Mouse (Mus musculus) embryonic facial prominence, embryonic 14.5 days (tissue): ENCODE data around the gene Brat1. TPM values are rescaled to one million over a fixed set of nuclear protein-coding genes. Genes with fewer than 3 reads are reported as not detected.
"Not testable (repeated sequence)": the region's sequence is repeated elsewhere in the genome, so short reads cannot be mapped to it uniquely, and the experiment has no call there.

Source experiments
- ATAC-seq: fragments of 200-750 bp; cut with Nextera tagmentation; 2 replicates; pipeline ENCODE4 v1.8.0; 2017; ENCODE audit warnings: low read depth, moderate number of reproducible peaks, moderate TSS enrichment
- DNase-seq: peaks from one replicate; pipeline ENCODE4 v3.0.0-alpha.2; 2015; ENCODE audit warnings: low spot score
- H3K27ac ChIP-seq: fragments of 300-500 bp; sonication (generic); replicated peaks from 2 replicates; pipeline ENCODE4 v1.5.1; 2014; ENCODE audit warnings: low read depth, mild to moderate bottlenecking, low read length, moderate library complexity
- H3K27me3 ChIP-seq: fragments of 300-500 bp; sonication (generic); replicated peaks from 2 replicates; pipeline ENCODE4 v1.6.1; 2014; ENCODE audit warnings: low read length; ENCODE audit not compliant: control insufficient read depth, insufficient read depth
- H3K36me3 ChIP-seq: fragments of 300-500 bp; sonication (generic); 2 replicates; pipeline ENCODE4 v1.6.1; 2014; ENCODE audit warnings: low read length, mixed read lengths; ENCODE audit not compliant: control insufficient read depth, insufficient read depth
- H3K4me1 ChIP-seq: fragments of 300-500 bp; sonication (generic); 2 replicates; pipeline ENCODE4 v1.6.1; 2014; ENCODE audit warnings: antibody characterized with exemption, low read length; ENCODE audit not compliant: control insufficient read depth, insufficient read depth
- H3K4me2 ChIP-seq: fragments of 300-500 bp; sonication (generic); 2 replicates; pipeline ENCODE4 v1.6.1; 2014; ENCODE audit warnings: low read depth, mild to moderate bottlenecking, low read length, moderate library complexity, mixed read lengths
- H3K4me3 ChIP-seq: fragments of 300-500 bp; sonication (generic); 2 replicates; pipeline ENCODE4 v1.5.1; 2014; ENCODE audit warnings: low read depth, mild to moderate bottlenecking, low read length
- H3K9ac ChIP-seq: fragments of 300-500 bp; sonication (generic); 2 replicates; pipeline ENCODE4 v1.6.1; 2014; ENCODE audit warnings: low read depth, mild to moderate bottlenecking, low read length, moderate library complexity, mixed read lengths
- H3K9me3 ChIP-seq: fragments of 300-500 bp; sonication (generic); 2 replicates; pipeline ENCODE4 v1.6.1; 2016; ENCODE audit warnings: low read length; ENCODE audit not compliant: control insufficient read depth
- WGBS: fragments of 180-500 bp; shearing (Covaris S2); extraction: QIAGEN DNeasy Blood & Tissue Kit; methylation state at CpG from one replicate; pipeline ENCODE4 v1.1.7; 2014; 5-methylcytosine and 5-hydroxymethylcytosine counted together
- polyA plus RNA-seq: library from polyadenylated mRNA; unstranded; fragments of >200 nt; fragmentation: Nextera tagmentation; extraction: Ambion mirVana; gene quantifications from 2 replicates; pipeline ENCODE4 v1.2.1, GENCODE M21; 2014

Brat1 gene
- polyA plus RNA-seq, 1 experiment from 2014 or later, result 17.8 TPM

GRCm38 (mm10) chr5:140672115-140672514 is 32.7 kb upstream of the Brat1 start:
- Histone ChIP-seq H3K36me3 (peaks cover 56% of the 10 kb centered on the region), H3K27ac (no peak overlapping the region; the same call in 1 of the 2 replicates), H3K9me3 (peaks cover 7% of the 10 kb centered on the region), H3K9ac (no peak overlapping the region), H3K4me2 (no peak overlapping the region), H3K4me1 (no peaks in the 10 kb centered on the region), H3K4me3 (no peak overlapping the region), H3K27me3 (no peaks in the 10 kb centered on the region)
- DNase-seq, result no peak
- ATAC-seq, result no peak
- 89% methylated on average over 6 of the region's 6 CpGs for WGBS

- not testable (repeated sequence) for H3K4me2 ChIP-seq, H3K9me3 ChIP-seq, H3K4me1 ChIP-seq, H3K4me3 ChIP-seq, ATAC-seq, H3K9ac ChIP-seq, H3K27ac ChIP-seq, H3K27me3 ChIP-seq, DNase-seq
- 90% methylated on average over 6 of the region's 6 CpGs for WGBS
- H3K36me3 ChIP-seq, result peaks cover 61% of the 10 kb centered on the region
These were observed 32.2 kb upstream of the Brat1 start for GRCm38 (mm10) chr5:140672603-140673002.

- Histone ChIP-seq H3K4me1 (no peaks in the 10 kb centered on the region), H3K9ac (no peak overlapping the region), H3K4me3 (no peak overlapping the region), H3K27me3 (no peaks in the 10 kb centered on the region), H3K4me2 (no peak overlapping the region), H3K36me3 (peaks cover 57% of the 10 kb centered on the region), H3K9me3 (peaks cover 2% of the 10 kb centered on the region; the same call in 1 of the 2 replicates), H3K27ac (no peak overlapping the region)
- DNase-seq (no peak), ATAC-seq (no peak)
- WGBS, result 87% methylated on average over 17 of the region's 17 CpGs
These were observed 30.8 kb upstream of the Brat1 start for GRCm38 (mm10) chr5:140674036-140674435.

GRCm38 (mm10) chr5:140675079-140675478 is 29.7 kb upstream of the Brat1 start:
- Histone ChIP-seq H3K9me3 (no peaks in the 10 kb centered on the region), H3K4me2 (no peak overlapping the region), H3K4me3 (no peak overlapping the region), H3K36me3 (peaks cover 55% of the 10 kb centered on the region), H3K27me3 (no peaks in the 10 kb centered on the region), H3K9ac (no peak overlapping the region), H3K4me1 (no peaks in the 10 kb centered on the region), H3K27ac (no peak overlapping the region)
- ATAC-seq, result no peak
- WGBS, result 80% methylated on average over 11 of the region's 11 CpGs
- DNase-seq, result no peak

- Histone ChIP-seq H3K9me3 (no peaks in the 10 kb centered on the region), H3K4me1 (no peaks in the 10 kb centered on the region), H3K4me2 (no peak overlapping the region), H3K27ac (no peak overlapping the region), H3K27me3 (no peaks in the 10 kb centered on the region), H3K4me3 (no peak overlapping the region), H3K9ac (no peak overlapping the region), H3K36me3 (peaks cover 52% of the 10 kb centered on the region)
- DNase-seq (no peak), ATAC-seq (no peak)
- 85% methylated on average over 11 of the region's 11 CpGs for WGBS
These were observed 29.2 kb upstream of the Brat1 start for GRCm38 (mm10) chr5:140675640-140676039.

- Histone ChIP-seq H3K4me1 (no peaks in the 10 kb centered on the region), H3K27me3 (no peaks in the 10 kb centered on the region), H3K27ac (no peak overlapping the region), H3K9ac (no peak overlapping the region), H3K36me3 (peaks cover 52% of the 10 kb centered on the region), H3K4me3 (no peak overlapping the region), H3K9me3 (no peaks in the 10 kb centered on the region), H3K4me2 (no peak overlapping the region)
- DNase-seq (no peak), ATAC-seq (no peak)
- WGBS, result 88% methylated on average over 6 of the region's 6 CpGs
These were observed 27.7 kb upstream of the Brat1 start for GRCm38 (mm10) chr5:140677137-140677536.

- no peak overlapping the region for H3K27ac ChIP-seq
- H3K4me2 ChIP-seq, result no peak overlapping the region
- no peak for DNase-seq
- no peak overlapping the region for H3K9ac ChIP-seq
- no peaks in the 10 kb centered on the region for H3K27me3 ChIP-seq
- no peak overlapping the region for H3K4me3 ChIP-seq
- no peaks in the 10 kb centered on the region for H3K9me3 ChIP-seq
- H3K4me1 ChIP-seq, result no peaks in the 10 kb centered on the region
- WGBS, result 82% methylated on average over 6 of the region's 6 CpGs
- H3K36me3 ChIP-seq, result peaks cover 44% of the 10 kb centered on the region
- ATAC-seq, result no peak
These were observed 24.8 kb upstream of the Brat1 start for GRCm38 (mm10) chr5:140680051-140680450.

GRCm38 (mm10) chr5:140680950-140681349 is 23.9 kb upstream of the Brat1 start:
- Histone ChIP-seq H3K27me3 (no peaks in the 10 kb centered on the region), H3K4me1 (no peaks in the 10 kb centered on the region), H3K4me2 (no peak overlapping the region), H3K9me3 (no peaks in the 10 kb centered on the region), H3K27ac (no peak overlapping the region), H3K4me3 (no peak overlapping the region), H3K36me3 (peaks cover 44% of the 10 kb centered on the region; the same call in 1 of the 2 replicates), H3K9ac (no peak overlapping the region)
- DNase-seq, result no peak
- 83% methylated on average over 1 of the region's 1 CpGs for WGBS
- ATAC-seq, result no peak

GRCm38 (mm10) chr5:140682113-140682512 is 22.7 kb upstream of the Brat1 start:
- no peaks in the 10 kb centered on the region for H3K27me3 ChIP-seq
- WGBS, result 99% methylated on average over 6 of the region's 6 CpGs
- H3K36me3 ChIP-seq, result peaks cover 42% of the 10 kb centered on the region; the same call in 1 of the 2 replicates
- H3K27ac ChIP-seq, result no peak overlapping the region
- DNase-seq, result no peak
- H3K9me3 ChIP-seq, result no peaks in the 10 kb centered on the region
- no peak overlapping the region for H3K4me2 ChIP-seq
- ATAC-seq, result no peak
- no peaks in the 10 kb centered on the region for H3K4me1 ChIP-seq
- no peak overlapping the region for H3K9ac ChIP-seq
- no peak overlapping the region for H3K4me3 ChIP-seq
